8 mouse cellular contexts compared by ENCODE assay signal in genomic region chr1:59763781-59764251, GRCm38 (mm10). TPM values are rescaled to one million over a fixed set of nuclear protein-coding genes. Genes with fewer than 3 reads are reported as not detected.
A peak's percentile ranks its signal among the peaks of the same experiment; 100 is the strongest.
DNase-seq lines count a peak whose midpoint lies in the region; ATAC-seq and TF ChIP-seq lines count a peak whose summit lies in the region.

No protein-coding gene starts in this region.

- peak; percentile 54 for ATAC-seq in forebrain, embryonic 16.5 days
- peak; percentile 69 for ATAC-seq in stomach, embryonic 15.5 days (ENCODE audit: insufficient read depth, low FRiP score, low read depth)

- no peaks in the 10 kb centered on the region for H3K27me3 ChIP-seq in forebrain, embryonic 16.5 days (replicated peaks; ENCODE audit: control insufficient read depth, insufficient read depth, low read length)
- H3K27me3 ChIP-seq in hindbrain, embryonic 10.5 days (ENCODE audit: insufficient read depth, poor library complexity, severe bottlenecking), result no peaks in the 10 kb centered on the region
- no peaks in the 10 kb centered on the region for H3K27me3 ChIP-seq in stomach, embryonic 15.5 days (replicated peaks)

- no peaks in the 10 kb centered on the region for H3K9me3 ChIP-seq in forebrain, embryonic 16.5 days (ENCODE audit: control insufficient read depth, low read length)
- H3K9me3 ChIP-seq in hindbrain, embryonic 10.5 days, result no peaks in the 10 kb centered on the region
- no peaks in the 10 kb centered on the region for H3K9me3 ChIP-seq in stomach, embryonic 15.5 days

- peak overlapping the region; percentile 96 for H3K4me3 ChIP-seq in forebrain, embryonic 16.5 days (replicated peaks; ENCODE audit: low read length)
- peak overlapping the region; percentile 89 for H3K4me3 ChIP-seq in hindbrain, embryonic 10.5 days
- peak overlapping the region; percentile 87 for H3K4me3 ChIP-seq in stomach, embryonic 15.5 days (replicated peaks)

- WGBS in forebrain, embryonic 16.5 days, result under 1% methylated on average over 50 of the region's 55 CpGs
- under 1% methylated on average over 55 of the region's 55 CpGs for WGBS in hindbrain, embryonic 10.5 days
- 0% methylated on average over 41 of the region's 55 CpGs for WGBS in stomach, embryonic 15.5 days

- H3K36me3 ChIP-seq in forebrain, embryonic 16.5 days (ENCODE audit: control insufficient read depth, insufficient read depth), result no peaks in the 10 kb centered on the region
- H3K36me3 ChIP-seq in hindbrain, embryonic 10.5 days, result peaks cover 11% of the 10 kb centered on the region
- no peaks in the 10 kb centered on the region for H3K36me3 ChIP-seq in stomach, embryonic 15.5 days

- DNase-seq in kidney, adult 11 months, result peak; percentile 40
- DNase-seq in kidney, postnatal 4 days, result no peak
- DNase-seq in brain, embryonic 14.5 days (ENCODE audit: low read depth), result peak; percentile 64
- no peak for DNase-seq in hindbrain, embryonic 10.5 days (ENCODE audit: low spot score)
- DNase-seq in left cerebral cortex, adult 18-20 months (ENCODE audit: low spot score in 2 of 2), result peak; percentile 24 to 31
- DNase-seq in mesoderm, embryonic 11.5 days (ENCODE audit: low read depth, low spot score), result peak; percentile 56

- peak overlapping the region; percentile 55 for H3K4me2 ChIP-seq in forebrain, embryonic 16.5 days (ENCODE audit: low read length)
- peak overlapping the region; percentile 85 for H3K4me2 ChIP-seq in stomach, embryonic 15.5 days

- peak overlapping the region; percentile 93 for H3K9ac ChIP-seq in forebrain, embryonic 16.5 days (replicated peaks; ENCODE audit: low read depth, low read length)
- peak overlapping the region; percentile 93 for H3K9ac ChIP-seq in stomach, embryonic 15.5 days

- H3K4me1 ChIP-seq in forebrain, embryonic 16.5 days (replicated peaks; ENCODE audit: control insufficient read depth, insufficient read depth, low read length), result peaks cover 15% of the 10 kb centered on the region
- peaks cover 33% of the 10 kb centered on the region for H3K4me1 ChIP-seq in hindbrain, embryonic 10.5 days (replicated peaks)
- H3K4me1 ChIP-seq in stomach, embryonic 15.5 days, result peaks cover 7% of the 10 kb centered on the region; the same call in 1 of the 2 replicates

- TF ChIP-seq CTCF in brain, embryonic 14.5 days (IDR thresholded peaks at IDR 0.05; ENCODE audit: borderline replicate concordance, extremely low read depth, insufficient read depth, insufficient read length), result no peak

- H3K27ac ChIP-seq in forebrain, embryonic 16.5 days (ENCODE audit: low read length), result peak overlapping the region; percentile 98
- H3K27ac ChIP-seq in hindbrain, embryonic 10.5 days, result peak overlapping the region; percentile 99
- H3K27ac ChIP-seq in stomach, embryonic 15.5 days, result peak overlapping the region; percentile 99

- TF ChIP-seq POLR2A in brain, embryonic 14.5 days (IDR thresholded peaks at IDR 0.05; ENCODE audit: borderline replicate concordance, extremely low read depth, insufficient read depth, insufficient read length, poor library complexity, severe bottlenecking), result no peak; the same call in 1 of the 2 replicates

RNA-seq across cellular contexts. Expression of gene Bmpr2, which starts 0.6 kb away (rescaled TPM):
- 20.1 and 26.8 TPM in 2 replicates for polyA plus RNA-seq in brain, embryonic 14.5 days (2012; rRNA removed)
- polyA plus RNA-seq in forebrain, embryonic 16.5 days (2015; fragmentation: Nextera tagmentation; extraction: Ambion mirVana), result 13.5 and 15.4 TPM in 2 replicates
- polyA plus RNA-seq in hindbrain, embryonic 10.5 days (2016; fragmentation: Nextera tagmentation; extraction: Ambion mirVana), result 5.8 and 6.2 TPM in 2 replicates
- 10 to 100 TPM; 90.8 to 91.0 TPM for total RNA-seq in left cerebral cortex, adult 18-20 months (2021)
- polyA plus RNA-seq in stomach, embryonic 15.5 days (2015; fragmentation: Nextera tagmentation; extraction: Ambion mirVana), result 7.8 and 7.9 TPM in 2 replicates

Comparison
In these comparisons a context has a peak if more than half of its experiments do, and no peak if none do; other contexts are left out.
1. DNase-seq: peak in kidney, adult 11 months (single experiment), brain, embryonic 14.5 days (single experiment), left cerebral cortex, adult 18-20 months (2 of 2) and mesoderm, embryonic 11.5 days (single experiment); none in kidney, postnatal 4 days (0 of 2) and hindbrain, embryonic 10.5 days (single experiment).
2. Peak in every context shown above with its lines, with median percentiles within 50 percentile points of each other: H3K27ac ChIP-seq and H3K4me3 ChIP-seq.